Comparison of ENCODE assay signal across 8 mouse cellular contexts in genomic region chr15:98897928-98898800, GRCm38 (mm10). TPM values are rescaled to one million over a fixed set of nuclear protein-coding genes. Genes with fewer than 3 reads are reported as not detected.
DNase-seq lines count a peak whose midpoint lies in the region; ATAC-seq lines count a peak whose summit lies in the region.

Gene Dhh, minus strand, starts transcription at chr15:98898540.

- H3K9ac ChIP-seq in kidney, embryonic 15.5 days = peak within 1 kb of the TSS; percentile 8; the same call in 1 of the 2 replicates

- peaks cover 77% of the 10 kb centered on the region for H3K27me3 ChIP-seq in forebrain, embryonic 10.5 days (ENCODE audit: poor library complexity, severe bottlenecking)
- peaks cover 78% of the 10 kb centered on the region for H3K27me3 ChIP-seq in kidney, embryonic 15.5 days

- under 1% methylated on average over 41 of the region's 41 CpGs for WGBS in forebrain, embryonic 10.5 days
- 1% methylated on average over 41 of the region's 41 CpGs for WGBS in kidney, embryonic 15.5 days

- peaks cover 52% of the 10 kb centered on the region for H3K4me1 ChIP-seq in forebrain, embryonic 10.5 days
- peaks cover 50% of the 10 kb centered on the region for H3K4me1 ChIP-seq in kidney, embryonic 15.5 days

- H3K27ac ChIP-seq in forebrain, embryonic 10.5 days = 0 out of 2 replicates have a peak within 1 kb of the TSS, but pooled peaks have one; percentile 17
- H3K27ac ChIP-seq in kidney, embryonic 15.5 days = no peak within 1 kb of the TSS

- intact Hi-C loops in heart, postnatal 36 days (cut with DNase I) = no loop called here

- H3K36me3 ChIP-seq in forebrain, embryonic 10.5 days (replicated peaks) = peaks cover 4% of the 10 kb centered on the region
- peaks cover 3% of the 10 kb centered on the region for H3K36me3 ChIP-seq in kidney, embryonic 15.5 days

- peak; percentile 52 for ATAC-seq in kidney, embryonic 15.5 days (replicated peaks; ENCODE audit: low FRiP score)

- DNase-seq in heart, adult 18-20 months = peak; percentile 21 to 31
- DNase-seq in heart, postnatal 36 days = no peak
- peak; percentile 46 for DNase-seq in forebrain, embryonic 10.5 days (ENCODE audit: extremely low spot score, low spot score)
- peak; percentile 49 to 67 for DNase-seq in lung, postnatal 4 days
- DNase-seq in gastrocnemius, adult 8-10 months (ENCODE audit: low spot score in 2 of 2) = no peak
- DNase-seq in layer of hippocampus, adult 8-10 months (ENCODE audit: low spot score in 2 of 2) = no peak
- DNase-seq in thymus, adult 18-20 months = no peak

- no peaks in the 10 kb centered on the region for H3K9me3 ChIP-seq in forebrain, embryonic 10.5 days
- no peaks in the 10 kb centered on the region for H3K9me3 ChIP-seq in kidney, embryonic 15.5 days (replicated peaks)

- peak within 1 kb of the TSS; percentile 44 for H3K4me3 ChIP-seq in forebrain, embryonic 10.5 days
- peak within 1 kb of the TSS; percentile 34 for H3K4me3 ChIP-seq in kidney, embryonic 15.5 days (replicated peaks)

- peak within 1 kb of the TSS; percentile 62 for H3K4me2 ChIP-seq in kidney, embryonic 15.5 days

RNA-seq across cellular contexts. Expression of gene Dhh, which starts in this region (rescaled TPM):
- 1 to 10 TPM in 1 of 2 experiments, under 1 TPM in 1; 0.87 to 1.8 TPM for total RNA-seq in heart, adult 18-20 months (2021)
- 1 to 10 TPM; 1.7 to 1.9 TPM for total RNA-seq in heart, postnatal 36 days (2021)
- polyA plus RNA-seq in forebrain, embryonic 10.5 days (2016; fragmentation: Nextera tagmentation; extraction: Ambion mirVana) = 0.24 and 0.48 TPM in 2 replicates
- polyA plus RNA-seq in kidney, embryonic 15.5 days (2015; fragmentation: Nextera tagmentation; extraction: Ambion mirVana) = 1.4 and 2.0 TPM in 2 replicates
- total RNA-seq in gastrocnemius, adult 8-10 months (2022) = 1 to 10 TPM in 1 of 4 experiments, under 1 TPM in 3; 0.19 to 1.0 (median 0.49) TPM
- total RNA-seq in layer of hippocampus, adult 8-10 months (2022) = under 1 TPM in 3 of 4 experiments, not detected in 1; 0.18 to 0.34 (median 0.23) TPM

Comparison
In these comparisons a context has a peak if more than half of its experiments do, and no peak if none do; other contexts are left out.
1. DNase-seq: peak in heart, adult 18-20 months (2 of 2) and lung, postnatal 4 days (2 of 2); none in heart, postnatal 36 days (0 of 2), gastrocnemius, adult 8-10 months (0 of 2), layer of hippocampus, adult 8-10 months (0 of 2) and thymus, adult 18-20 months (0 of 2).
2. Peak in DNase-seq, H3K4me3 ChIP-seq and H3K27ac ChIP-seq in forebrain, embryonic 10.5 days; RNA of the gene not detected or under 1 TPM.